Mouse (Mus musculus) lung, postnatal 0 days (tissue): ENCODE data around the gene Tmed10. TPM values are rescaled to one million over a fixed set of nuclear protein-coding genes. Genes with fewer than 3 reads are reported as not detected.

ENCODE experiments used
- ATAC-seq: fragments of 200-750 bp; cut with Nextera tagmentation; 2 replicates; pipeline ENCODE4 v1.8.0; 2017; ENCODE audit warnings: moderate library complexity
- DNase-seq: peaks from one replicate; pipeline ENCODE4 v3.0.0-alpha.2; 2016; ENCODE audit warnings: low spot score
- H3K27ac ChIP-seq: fragments of 300-500 bp; sonication (generic); 2 replicates; pipeline ENCODE4 v1.5.1; 2014; ENCODE audit warnings: antibody characterized with exemption, mild to moderate bottlenecking, low read length, mixed read lengths
- H3K27me3 ChIP-seq: fragments of 300-500 bp; sonication (generic); replicated peaks from 2 replicates; pipeline ENCODE4 v1.6.1; 2014; ENCODE audit warnings: low read length, mixed read lengths; ENCODE audit not compliant: insufficient read depth
- H3K36me3 ChIP-seq: fragments of 300-500 bp; sonication (generic); 2 replicates; pipeline ENCODE4 v1.6.1; 2014; ENCODE audit warnings: low read length, mixed read lengths; ENCODE audit not compliant: insufficient read depth
- H3K4me1 ChIP-seq: fragments of 300-500 bp; sonication (generic); 2 replicates; pipeline ENCODE4 v1.6.1; 2014; ENCODE audit warnings: antibody characterized with exemption, low read depth, low read length, mixed read lengths; ENCODE audit not compliant: insufficient read depth
- H3K4me2 ChIP-seq: fragments of 300-500 bp; sonication (generic); replicated peaks from 2 replicates; pipeline ENCODE4 v1.6.1; 2014; ENCODE audit warnings: low read depth, mild to moderate bottlenecking, low read length, moderate library complexity, mixed read lengths
- H3K4me3 ChIP-seq: fragments of 300-500 bp; sonication (generic); 2 replicates; pipeline ENCODE4 v1.5.1; 2014; ENCODE audit warnings: low read depth, low read length
- H3K9ac ChIP-seq: fragments of 300-500 bp; sonication (generic); replicated peaks from 2 replicates; pipeline ENCODE4 v1.6.1; 2014; ENCODE audit warnings: low read depth, mild to moderate bottlenecking
- H3K9me3 ChIP-seq: fragments of 300-500 bp; sonication (generic); 2 replicates; pipeline ENCODE4 v1.6.1; 2016; ENCODE audit warnings: low read length, mixed read lengths
- CTCF ChIP-seq: IDR thresholded peaks from 2 replicates; pipeline ENCODE4 v1.5.1; 2016; ENCODE audit warnings: antibody characterized with exemption, mild to moderate bottlenecking
- EP300 ChIP-seq: IDR thresholded peaks from 2 replicates; pipeline ENCODE4 v1.6.1; 2016; ENCODE audit warnings: antibody characterized with exemption, mild to moderate bottlenecking, control low read depth
- WGBS: fragments of 180-500 bp; shearing (Covaris S2); extraction: QIAGEN DNeasy Blood & Tissue Kit; methylation state at CpG from one replicate; pipeline ENCODE4 v1.1.7; 2014; 5-methylcytosine and 5-hydroxymethylcytosine counted together
- polyA plus RNA-seq: library from polyadenylated mRNA; unstranded; fragments of >200 nt; fragmentation: Nextera tagmentation; extraction: Ambion mirVana; gene quantifications from 2 replicates; pipeline ENCODE4 v1.2.1, GENCODE M21; 2015

Tmed10 gene
- polyA plus RNA-seq, 1 experiment from 2014 or later = 354 TPM

- ATAC-seq = peak; percentile 29; the same call in 1 of the 2 replicates
- H3K4me1 ChIP-seq = peaks cover 8% of the 10 kb centered on the region; the same call in 1 of the 2 replicates
- WGBS = 53% methylated on average over 10 of the region's 10 CpGs
- H3K9ac ChIP-seq = no peak overlapping the region
- peaks cover 18% of the 10 kb centered on the region for H3K36me3 ChIP-seq
- H3K4me2 ChIP-seq = no peak overlapping the region
- H3K27ac ChIP-seq = peak overlapping the region; percentile 26; the same call in 1 of the 2 replicates
- no peak for DNase-seq
- H3K4me3 ChIP-seq = no peak overlapping the region
- H3K9me3 ChIP-seq = no peaks in the 10 kb centered on the region
- TF ChIP-seq EP300 (no peak), CTCF (no peak)
- no peaks in the 10 kb centered on the region for H3K27me3 ChIP-seq
These were observed 24.0 kb downstream of the Tmed10 start for GRCm38 (mm10) chr12:85350407-85351232.

GRCm38 (mm10) chr12:85348338-85348737, 26.3 kb downstream of the Tmed10 start:
- no peaks in the 10 kb centered on the region for H3K27me3 ChIP-seq
- no peak overlapping the region for H3K4me2 ChIP-seq
- H3K9me3 ChIP-seq = no peaks in the 10 kb centered on the region
- peak; percentile 71 for DNase-seq
- H3K4me3 ChIP-seq = no peak overlapping the region
- peak; percentile 57 for ATAC-seq
- H3K4me1 ChIP-seq = peaks cover 8% of the 10 kb centered on the region; the same call in 1 of the 2 replicates
- TF ChIP-seq EP300 (peak; percentile 65), CTCF (no peak)
- peaks cover 19% of the 10 kb centered on the region for H3K36me3 ChIP-seq
- peak overlapping the region; percentile 60 for H3K27ac ChIP-seq
- WGBS = 56% methylated on average over 6 of the region's 6 CpGs
- H3K9ac ChIP-seq = no peak overlapping the region

- TF ChIP-seq CTCF (no peak), EP300 (no peak)
- Histone ChIP-seq H3K27ac (peak overlapping the region; percentile 64), H3K36me3 (peaks cover 15% of the 10 kb centered on the region; the same call in 1 of the 2 replicates), H3K4me2 (no peak overlapping the region), H3K9ac (no peak overlapping the region), H3K4me3 (no peak overlapping the region), H3K27me3 (no peaks in the 10 kb centered on the region), H3K9me3 (no peaks in the 10 kb centered on the region), H3K4me1 (peaks cover 8% of the 10 kb centered on the region; the same call in 1 of the 2 replicates)
- ATAC-seq = no peak
- no peak for DNase-seq
- 62% methylated on average over 3 of the region's 3 CpGs for WGBS
These were observed 27.5 kb downstream of the Tmed10 start for GRCm38 (mm10) chr12:85347196-85347595.

- Histone ChIP-seq H3K4me2 (no peak overlapping the region), H3K36me3 (peaks cover 18% of the 10 kb centered on the region; the same call in 1 of the 2 replicates), H3K27ac (no peak overlapping the region), H3K4me3 (no peak overlapping the region), H3K9me3 (no peaks in the 10 kb centered on the region), H3K4me1 (peaks cover 8% of the 10 kb centered on the region; the same call in 1 of the 2 replicates), H3K27me3 (no peaks in the 10 kb centered on the region), H3K9ac (no peak overlapping the region)
- 45% methylated on average over 3 of the region's 3 CpGs for WGBS
- peak; percentile 58 for ATAC-seq
- peak; percentile 55; the same call in 1 of the 2 replicates for TF ChIP-seq EP300
- TF ChIP-seq CTCF = peak; percentile 77
- DNase-seq = peak; percentile 93
These were observed 28.3 kb downstream of the Tmed10 start for GRCm38 (mm10) chr12:85346374-85346773.

- no peak overlapping the region for H3K4me3 ChIP-seq
- H3K27ac ChIP-seq = no peak overlapping the region
- ATAC-seq (no peak), DNase-seq (no peak)
- 88% methylated on average over 6 of the region's 6 CpGs for WGBS
- no peaks in the 10 kb centered on the region for H3K9me3 ChIP-seq
- peaks cover 5% of the 10 kb centered on the region; the same call in 1 of the 2 replicates for H3K4me1 ChIP-seq
- no peak for TF ChIP-seq EP300
- TF ChIP-seq CTCF = no peak
- H3K9ac ChIP-seq = no peak overlapping the region
- no peak overlapping the region for H3K4me2 ChIP-seq
- H3K36me3 ChIP-seq = peaks cover 18% of the 10 kb centered on the region; the same call in 1 of the 2 replicates
- no peaks in the 10 kb centered on the region for H3K27me3 ChIP-seq
These were observed 29.1 kb downstream of the Tmed10 start for GRCm38 (mm10) chr12:85345559-85345958.

- Histone ChIP-seq H3K9ac (no peak overlapping the region), H3K36me3 (peaks cover 16% of the 10 kb centered on the region; the same call in 1 of the 2 replicates), H3K27ac (no peak overlapping the region; the same call in 1 of the 2 replicates), H3K4me1 (peaks cover 5% of the 10 kb centered on the region; the same call in 1 of the 2 replicates), H3K9me3 (no peaks in the 10 kb centered on the region), H3K4me2 (no peak overlapping the region), H3K27me3 (no peaks in the 10 kb centered on the region), H3K4me3 (no peak overlapping the region)
- TF ChIP-seq CTCF (no peak), EP300 (no peak)
- WGBS = 58% methylated on average over 7 of the region's 7 CpGs
- DNase-seq (no peak), ATAC-seq (no peak)
These were observed 30.4 kb downstream of the Tmed10 start for GRCm38 (mm10) chr12:85344252-85344651.
